Mouse (Mus musculus) small intestine, adult 2 months (tissue): Measurements from ENCODE around the gene Aox4.

Source experiments
- CTCF ChIP-seq: fragments of 200-500 bp; IDR thresholded peaks from 2 replicates; pipeline ENCODE4 v1.5.1; 2012; ENCODE audit warnings: low read depth, mild to moderate bottlenecking, control low read depth, inconsistent platforms, low read length, moderate library complexity, mixed read lengths; ENCODE audit not compliant: insufficient replicate concordance, insufficient read length; ENCODE audit errors: extremely low read depth
- POLR2A ChIP-seq: fragments of 200-500 bp; IDR thresholded peaks from 2 replicates; pipeline ENCODE4 v1.6.1; 2012; ENCODE audit warnings: low read depth, mild to moderate bottlenecking, control low read depth, inconsistent platforms, low read length, moderate library complexity

- TF ChIP-seq POLR2A (no peak), CTCF (no peak)
These were observed 40.3 kb upstream of the Aox4 start for GRCm38 (mm10) chr1:58169893-58170292.
